Mouse (Mus musculus): ENCODE results near the gene Gm9508. TPM values are rescaled to one million over a fixed set of nuclear protein-coding genes. Genes with fewer than 3 reads are reported as not detected.

Gm9508 gene
- total RNA-seq, 2 experiments from 2014 or later = not detected

DNA sequence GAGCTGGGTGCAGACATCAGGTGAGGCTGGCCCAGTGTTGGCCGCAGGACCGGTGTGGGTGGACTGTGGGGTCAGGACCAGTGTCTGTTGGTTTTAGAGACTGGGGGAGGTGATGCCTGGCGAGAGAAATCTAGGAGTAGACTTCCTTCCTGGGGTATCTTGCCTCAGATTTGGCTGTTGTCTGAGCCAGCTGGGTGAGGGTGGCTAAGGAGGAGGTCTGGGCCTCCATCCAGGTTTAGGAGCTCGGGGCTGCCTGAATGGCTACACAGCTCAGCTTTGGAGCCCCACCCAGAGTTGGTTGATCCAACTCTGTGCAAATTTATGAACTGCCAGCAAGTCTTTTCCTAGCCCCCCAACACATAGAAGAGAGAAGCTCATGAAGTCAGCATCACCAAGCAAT, 29.6 kb downstream of the Gm9508 start:
- DNase-seq = no peak

- DNase-seq = no peak
These were observed 30.7 kb downstream of the Gm9508 start for GRCm38 (mm10) chr10:77666342-77666741.

DNA sequence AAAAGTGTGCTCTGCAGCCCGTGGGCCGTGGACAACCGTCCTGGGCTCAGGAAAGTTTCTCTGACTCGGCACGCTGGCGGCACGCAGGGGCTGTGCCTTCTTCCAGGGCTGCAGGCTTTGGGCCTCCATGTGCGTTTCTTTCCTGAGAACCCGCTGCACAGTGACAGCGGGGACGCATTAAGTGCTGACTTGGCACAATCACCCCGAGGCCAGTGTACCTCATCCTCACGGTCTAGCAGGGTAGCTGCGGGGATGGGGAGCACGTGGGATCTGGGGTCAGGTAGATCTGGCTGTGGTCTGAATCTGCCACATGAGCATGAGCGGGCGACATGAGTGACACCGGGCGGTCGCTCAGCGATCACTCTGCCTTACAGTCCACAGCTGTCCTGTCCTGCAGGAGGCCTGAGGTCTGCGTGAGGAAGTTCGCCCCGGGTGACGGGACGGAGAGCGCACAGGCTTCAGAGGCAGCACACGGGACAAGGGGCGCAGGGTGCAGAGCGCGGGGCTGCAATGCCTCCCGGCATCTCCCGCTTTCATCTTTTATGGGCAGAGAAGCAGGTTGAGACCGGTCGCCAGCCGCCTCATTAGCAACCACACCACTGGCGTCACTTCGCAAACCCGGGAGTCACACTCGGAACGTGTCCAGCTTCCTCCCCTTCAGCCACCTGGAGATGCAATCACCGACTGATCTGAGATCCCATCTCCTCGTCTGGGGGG, 32.9 kb downstream of the Gm9508 start:
- no peak for DNase-seq

- DNase-seq = no peak
These were observed 38.6 kb downstream of the Gm9508 start for GRCm38 (mm10) chr10:77658286-77658994.

GRCm38 (mm10) chr10:77652046-77652445, 45.0 kb downstream of the Gm9508 start:
- no peak for DNase-seq

- DNase-seq = no peak
These were observed 49.1 kb downstream of the Gm9508 start for GRCm38 (mm10) chr10:77647901-77648300.

DNA sequence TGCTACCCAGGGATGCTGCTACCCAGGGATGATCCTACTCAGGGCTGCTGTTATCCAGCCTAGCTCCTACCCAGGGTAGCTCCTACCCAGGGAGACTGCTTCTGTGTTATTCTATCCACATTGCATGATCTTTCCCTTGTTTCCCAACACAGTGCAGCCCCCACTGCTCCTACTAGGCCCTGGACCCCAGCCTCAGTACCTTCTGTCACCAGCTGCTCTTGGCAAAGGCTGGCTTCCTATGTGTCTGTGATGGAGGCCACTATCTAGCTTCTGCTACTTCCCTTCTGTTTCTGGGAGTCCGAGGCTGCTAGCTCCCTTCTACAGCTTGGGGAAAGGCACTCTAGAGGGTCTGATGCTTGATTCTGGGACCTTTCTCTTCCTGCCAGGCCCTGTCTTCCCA, 49.6 kb downstream of the Gm9508 start:
- DNase-seq = no peak

Other genes starting within 250 kb of the Gm9508 start
- 10 to 100 TPM; 35.1 to 37.4 TPM for gene Fam207a, start 181.4 kb downstream of the Gm9508 start, total RNA-seq (2021)
- gene Itgb2, start 167.0 kb downstream of the Gm9508 start, total RNA-seq (2021) = 1 to 10 TPM; 3.6 TPM
- 10 to 100 TPM; 68.2 to 69.0 TPM for gene Pttg1ip, start 115.5 kb downstream of the Gm9508 start, total RNA-seq (2021)
- 100 to 1,000 TPM; 127 TPM for gene Sumo3, start 91.1 kb downstream of the Gm9508 start, total RNA-seq (2021)
- 10 to 100 TPM; 17.2 to 29.6 TPM for gene Gm49325, start 91.0 kb downstream of the Gm9508 start, total RNA-seq (2021)
- gene Ube2g2, start 75.0 kb downstream of the Gm9508 start, total RNA-seq (2021) = 10 to 100 TPM; 83.8 to 95.4 TPM
- gene Tspear, start 10.7 kb downstream of the Gm9508 start, total RNA-seq (2021) = not detected
- gene Gm19402, start 6.5 kb downstream of the Gm9508 start, total RNA-seq (2021) = not detected
- not detected for gene Gm10272, start 9.4 kb upstream of the Gm9508 start, total RNA-seq (2021)
- not detected for gene Gm10024, start 14.2 kb upstream of the Gm9508 start, total RNA-seq (2021)
- gene Gm10142, start 18.6 kb upstream of the Gm9508 start, total RNA-seq (2021) = not detected
- not detected for gene Krtap12-1, start 23.4 kb upstream of the Gm9508 start, total RNA-seq (2021)
- not detected for gene Gm10100, start 29.3 kb upstream of the Gm9508 start, total RNA-seq (2021)
- not detected for gene Gm18596, start 45.4 kb upstream of the Gm9508 start, total RNA-seq (2021)
- gene Gm9736, start 54.1 kb upstream of the Gm9508 start, total RNA-seq (2021) = not detected
- not detected for gene Gm3233, start 62.4 kb upstream of the Gm9508 start, total RNA-seq (2021)
- gene Gm3238, start 74.1 kb upstream of the Gm9508 start, total RNA-seq (2021) = not detected
- gene Gm7138, start 79.7 kb upstream of the Gm9508 start, total RNA-seq (2021) = not detected
- not detected for gene Gm3250, start 85.3 kb upstream of the Gm9508 start, total RNA-seq (2021)
- not detected for gene Gm7137, start 91.0 kb upstream of the Gm9508 start, total RNA-seq (2021)
- gene Gm9639, start 97.8 kb upstream of the Gm9508 start, total RNA-seq (2021) = not detected
- not detected for gene Gm19668, start 101.9 kb upstream of the Gm9508 start, total RNA-seq (2021)
- not detected for gene Gm9507, start 114.6 kb upstream of the Gm9508 start, total RNA-seq (2021)
- not detected for gene Gm2696, start 117.4 kb upstream of the Gm9508 start, total RNA-seq (2021)
- not detected for gene Krtap10-4, start 129.9 kb upstream of the Gm9508 start, total RNA-seq (2021)
- not detected for gene Krtap10-10, start 138.7 kb upstream of the Gm9508 start, total RNA-seq (2021)
- gene Gm36176, start 149.6 kb upstream of the Gm9508 start, total RNA-seq (2021) = not detected
- not detected for gene Gm10318, start 155.6 kb upstream of the Gm9508 start, total RNA-seq (2021)
- gene Gm3285, start 164.7 kb upstream of the Gm9508 start, total RNA-seq (2021) = not detected
- 1 to 10 TPM; 3.8 to 4.7 TPM for gene Lrrc3, start 205.3 kb upstream of the Gm9508 start, total RNA-seq (2021)